Mouse (Mus musculus) heart, adult 8-10 months (tissue): ENCODE results near the gene Ak8. TPM values are rescaled to one million over a fixed set of nuclear protein-coding genes. Genes with fewer than 3 reads are reported as not detected.

Source experiments
- DNase-seq: peaks from one replicate; pipeline ENCODE4 v3.0.0; 2022; ENCODE audit warnings: low spot score
- total RNA-seq, 4 experiments: library from RNA; stranded (reverse); gene quantifications; 2 replicates each; pipeline ENCODE4 v1.2.4; 2022

The Ak8 gene
- total RNA-seq, 4 experiments from 2014 or later, result 0.26 TPM; not detected in 3

DNA sequence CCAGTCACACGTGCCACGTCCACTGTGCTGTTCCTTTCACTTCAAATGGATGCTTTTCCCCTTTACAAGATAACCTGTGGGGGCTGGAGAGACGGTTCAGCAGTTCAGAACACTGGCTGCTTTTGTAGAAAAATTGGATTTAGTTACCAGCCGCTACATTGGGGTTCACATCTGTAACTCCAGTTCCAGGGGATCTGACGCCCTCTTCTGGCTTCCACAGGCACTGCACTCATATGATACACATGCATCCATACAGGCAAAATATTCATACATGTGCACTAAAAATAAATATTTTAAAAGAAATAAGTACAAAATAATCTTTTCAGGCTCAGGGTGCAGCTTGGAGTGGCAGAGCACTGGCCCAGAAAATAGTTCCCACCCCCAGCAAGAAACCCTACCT, 94.7 kb downstream of the Ak8 start:
- DNase-seq, result no peak

- DNase-seq, result no peak
These were observed 96.3 kb downstream of the Ak8 start for GRCm38 (mm10) chr2:28796298-28796697.

- DNase-seq, result no peak
These were observed 97.6 kb downstream of the Ak8 start for GRCm38 (mm10) chr2:28797490-28798106.

- DNase-seq, result no peak
These were observed 98.4 kb downstream of the Ak8 start for GRCm38 (mm10) chr2:28798390-28798789.

DNA sequence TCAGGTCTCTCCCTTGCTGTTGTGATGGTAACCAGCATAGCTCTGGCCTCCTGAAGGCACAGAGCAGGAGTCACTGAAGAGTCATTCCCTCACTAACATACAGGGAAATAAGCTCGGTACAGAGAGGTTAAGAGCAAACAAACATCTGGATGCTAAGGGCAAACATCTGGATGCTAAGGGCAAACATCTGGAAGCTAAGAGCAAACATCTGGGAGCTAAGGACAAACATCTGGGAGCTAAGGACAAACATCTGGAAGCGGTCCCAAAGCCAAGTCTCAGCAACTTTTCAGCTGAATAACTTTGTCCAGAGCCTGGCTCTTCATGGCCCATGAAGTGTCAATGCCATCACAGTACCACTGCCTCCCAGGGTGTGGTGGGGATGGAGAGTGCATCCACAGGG, 99.6 kb downstream of the Ak8 start:
- DNase-seq, result no peak

DNA sequence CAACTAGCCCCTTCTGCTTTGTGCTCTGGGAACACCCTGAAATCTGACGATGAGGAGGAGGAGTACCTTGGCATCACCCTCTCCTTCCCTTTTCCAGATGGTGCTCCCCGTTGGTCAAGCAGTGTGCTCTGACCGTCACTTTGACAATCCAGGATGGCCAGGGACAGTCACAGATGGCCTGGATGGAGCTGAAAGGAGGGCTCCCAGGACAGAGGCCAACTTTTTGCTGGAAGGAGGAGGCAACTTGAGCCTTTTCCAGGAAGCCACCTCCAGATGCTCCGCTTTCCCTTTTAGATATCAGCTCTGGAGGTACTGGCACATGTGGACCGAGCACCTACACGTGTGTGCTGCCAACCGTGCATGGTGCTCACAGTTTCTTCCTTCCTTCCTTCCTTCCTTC, 103.4 kb downstream of the Ak8 start:
- no peak for DNase-seq

DNA sequence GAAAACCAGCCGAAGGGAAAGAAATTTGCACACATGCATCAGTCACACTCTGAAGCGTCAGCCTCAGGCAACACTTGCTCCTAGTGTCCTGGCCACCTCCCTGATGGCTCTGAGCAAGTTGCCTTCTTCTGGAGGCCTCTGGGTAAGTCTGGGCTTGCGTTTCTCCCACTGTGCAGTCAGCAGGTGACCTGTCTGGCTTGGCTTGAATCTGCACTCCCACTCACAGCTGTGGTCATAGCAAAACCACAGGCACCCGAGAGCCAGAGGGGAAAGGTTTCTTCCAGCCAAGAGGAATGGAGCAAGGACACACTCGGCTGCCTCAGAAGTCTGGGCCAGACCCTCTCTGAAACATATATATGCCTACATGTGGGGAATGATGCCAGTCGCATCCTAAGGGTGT, 108.9 kb downstream of the Ak8 start:
- DNase-seq, result no peak

GRCm38 (mm10) chr2:28810260-28811013, 110.5 kb downstream of the Ak8 start:
- no peak for DNase-seq

- DNase-seq, result no peak
These were observed 118.9 kb downstream of the Ak8 start for GRCm38 (mm10) chr2:28818866-28819265.

DNA sequence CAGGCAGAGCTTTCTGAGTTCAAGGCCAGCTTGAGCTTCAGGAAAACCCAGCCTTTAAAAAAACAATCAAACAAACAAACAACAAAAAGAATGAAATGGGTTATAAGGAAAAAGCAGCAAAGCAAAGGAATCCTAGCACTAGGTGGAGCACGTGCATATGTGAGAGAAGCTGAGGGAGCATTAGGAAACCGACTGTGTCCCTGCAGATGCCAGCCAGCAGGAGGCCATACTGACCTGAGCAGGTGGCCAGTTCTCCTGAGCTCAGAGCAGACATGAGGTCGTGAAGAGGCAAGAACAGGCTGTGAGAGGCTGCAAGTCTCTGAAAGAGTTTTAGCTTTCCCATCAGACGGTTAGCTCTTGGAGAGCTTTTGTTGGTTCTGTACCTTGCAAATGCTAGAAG, 129.3 kb downstream of the Ak8 start:
- DNase-seq, result no peak

GRCm38 (mm10) chr2:28836181-28836940, 136.4 kb downstream of the Ak8 start:
- DNase-seq, result no peak

GRCm38 (mm10) chr2:28839501-28840221, 139.7 kb downstream of the Ak8 start:
- DNase-seq, result no peak

DNA sequence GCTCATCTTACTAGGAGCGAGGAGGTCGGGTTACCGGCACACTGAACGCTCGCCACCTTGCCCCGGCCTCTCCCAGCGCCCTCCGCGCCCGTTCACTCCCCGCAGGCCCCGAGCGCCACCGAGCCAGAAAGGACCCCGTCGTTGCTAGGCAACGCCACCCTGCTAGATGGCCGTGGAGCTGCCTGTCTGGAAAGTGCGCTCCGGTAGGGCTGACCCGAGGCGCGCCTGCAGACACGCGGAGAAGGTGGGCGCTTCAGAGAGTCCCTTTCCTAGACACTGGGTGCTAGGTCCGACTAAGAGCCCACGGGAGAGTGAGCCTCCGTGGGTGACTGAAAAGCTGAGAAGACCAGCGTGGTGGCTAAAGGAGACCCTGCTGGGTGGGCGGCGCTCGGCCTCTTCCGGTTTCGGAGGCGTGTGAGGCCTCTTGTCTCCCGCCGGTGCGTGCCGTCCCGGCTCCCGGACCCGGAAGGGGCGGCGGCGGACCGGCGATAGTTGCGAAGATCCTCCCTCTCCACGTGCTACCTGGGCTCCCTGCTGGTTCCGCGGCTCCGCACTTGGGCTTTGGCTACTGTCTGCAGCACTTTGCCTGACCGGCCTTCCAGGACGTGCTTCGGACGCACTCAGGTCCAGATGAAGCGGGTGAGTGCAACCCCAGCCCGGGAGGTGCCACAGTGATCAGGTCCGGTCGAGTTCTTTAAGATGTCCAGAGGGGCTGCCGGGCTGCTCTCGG, 140.4 kb downstream of the Ak8 start, which contains the start of the genes Gtf3c4 and Ddx31:
Gene Gtf3c4, minus strand, starts transcription at position 139 of the 730 bp plus-strand sequence.
Gene Ddx31, plus strand, starts transcription at position 185 of the 730 bp plus-strand sequence.
- peak; percentile 92 for DNase-seq

- no peak for DNase-seq
These were observed 142.1 kb downstream of the Ak8 start for GRCm38 (mm10) chr2:28842042-28842441.

DNA sequence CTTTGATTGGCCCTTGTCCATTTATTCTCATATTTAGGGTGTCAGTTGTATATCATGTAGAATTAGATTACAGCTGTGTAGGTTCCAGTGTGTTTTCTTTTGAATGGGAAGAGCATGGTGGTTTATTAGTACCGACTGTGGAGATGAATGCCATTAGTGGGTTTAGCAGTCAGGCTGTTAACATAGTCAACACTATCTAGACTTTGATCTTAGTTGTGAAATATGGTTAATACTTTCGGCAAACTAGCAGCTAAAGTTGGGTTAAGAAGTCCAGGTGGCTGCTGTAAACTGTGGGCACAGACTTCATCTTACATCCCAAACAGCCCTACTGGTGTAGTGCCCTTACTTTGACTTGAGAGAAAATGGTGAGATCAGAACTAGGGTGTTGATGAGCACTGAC, 148.9 kb downstream of the Ak8 start:
- no peak for DNase-seq

- no peak for DNase-seq
These were observed 152.6 kb downstream of the Ak8 start for GRCm38 (mm10) chr2:28852594-28852993.

DNA sequence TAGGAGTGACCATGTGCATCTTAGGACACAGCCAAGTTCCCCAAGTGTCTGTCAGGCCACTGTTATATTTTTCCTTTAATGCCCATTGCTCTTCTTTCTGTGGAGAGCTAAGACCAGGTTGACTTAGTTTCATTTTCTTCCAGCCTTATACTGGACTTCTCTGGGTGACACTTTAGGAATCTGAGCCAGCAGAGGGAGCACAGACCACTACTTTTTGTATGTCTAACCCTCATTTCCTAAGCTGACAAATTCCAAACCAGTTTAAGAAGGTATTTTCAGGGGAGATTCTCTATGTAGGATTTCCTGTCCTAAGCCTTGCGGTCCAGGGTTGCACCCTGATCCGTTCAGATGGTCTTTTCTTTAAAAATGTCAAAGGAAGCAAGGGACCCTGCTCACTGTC, 155.8 kb downstream of the Ak8 start:
- no peak for DNase-seq

DNA sequence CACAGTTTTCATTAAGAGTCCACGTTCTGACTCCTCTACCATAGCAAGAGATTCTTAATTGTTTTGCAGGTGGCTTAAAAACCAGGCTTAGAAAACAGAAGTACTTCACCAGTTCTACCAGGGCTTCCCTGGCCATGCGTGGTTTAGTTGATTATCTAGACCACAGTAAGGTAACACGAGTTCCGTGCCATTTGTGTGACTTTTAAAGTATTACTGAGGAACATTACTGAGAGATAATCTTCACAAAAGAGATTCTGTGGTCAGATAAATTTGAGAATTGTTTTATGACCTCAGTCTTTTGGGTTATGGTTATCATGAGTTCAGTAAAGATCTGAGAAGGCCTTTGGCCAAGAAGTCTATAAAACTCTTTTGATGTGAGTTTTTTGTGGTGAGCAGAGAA, 159.3 kb downstream of the Ak8 start:
- DNase-seq, result no peak

DNA sequence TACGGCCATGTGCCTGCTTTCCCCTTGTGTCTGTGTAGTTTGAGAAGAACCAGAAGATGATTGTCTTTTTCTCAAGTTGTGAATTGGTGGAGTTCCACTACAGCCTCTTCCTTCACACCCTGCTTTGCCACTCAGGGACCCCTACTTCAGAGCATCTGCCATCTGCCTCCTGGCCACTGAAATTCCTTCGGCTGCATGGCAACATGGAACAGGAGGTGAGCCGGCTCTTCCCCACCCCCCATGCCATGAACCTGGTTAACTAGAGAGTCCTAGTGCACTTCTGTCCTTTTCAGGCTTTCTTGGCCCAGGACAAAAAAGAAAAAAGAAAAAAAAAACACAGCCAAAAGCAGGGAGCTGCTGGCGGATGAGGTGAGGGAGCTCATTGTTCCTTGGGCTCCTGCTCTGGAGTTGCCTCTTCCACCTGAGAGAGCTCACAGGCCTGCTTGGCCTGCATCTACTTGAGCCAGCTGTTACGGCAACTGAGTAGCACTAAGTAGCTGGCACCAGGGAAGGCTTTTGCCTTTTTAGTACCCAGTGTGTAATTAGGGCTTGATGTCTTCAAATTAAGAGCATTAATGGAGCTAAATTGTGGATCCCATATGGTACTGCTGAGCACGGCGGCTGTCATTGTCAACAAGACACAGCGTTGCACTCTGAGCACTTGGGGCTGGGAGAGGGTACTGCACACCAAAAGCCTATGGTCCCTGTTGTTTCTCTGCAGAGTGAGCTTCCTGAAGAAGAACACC, 160.9 kb downstream of the Ak8 start:
- no peak for DNase-seq
